Mouse (Mus musculus) liver, adult 10 weeks (tissue): ENCODE results near the gene Aspdh. TPM values are rescaled to one million over a fixed set of nuclear protein-coding genes. Genes with fewer than 3 reads are reported as not detected.

Experiments used
- polyA plus RNA-seq: library from polyadenylated mRNA; stranded (reverse); fragments of 350-450 nt; fragmentation: Illumina TruSeq; extraction: RNeasy Lipid Tissue Mini Kit (QIAGEN cat#74804); gene quantifications from one replicate; pipeline ENCODE4 v1.2.3, GENCODE M21; 2014; ENCODE audit warnings: low read depth, low replicate concordance

The Aspdh gene
- 22.2 TPM for polyA plus RNA-seq

DNA sequence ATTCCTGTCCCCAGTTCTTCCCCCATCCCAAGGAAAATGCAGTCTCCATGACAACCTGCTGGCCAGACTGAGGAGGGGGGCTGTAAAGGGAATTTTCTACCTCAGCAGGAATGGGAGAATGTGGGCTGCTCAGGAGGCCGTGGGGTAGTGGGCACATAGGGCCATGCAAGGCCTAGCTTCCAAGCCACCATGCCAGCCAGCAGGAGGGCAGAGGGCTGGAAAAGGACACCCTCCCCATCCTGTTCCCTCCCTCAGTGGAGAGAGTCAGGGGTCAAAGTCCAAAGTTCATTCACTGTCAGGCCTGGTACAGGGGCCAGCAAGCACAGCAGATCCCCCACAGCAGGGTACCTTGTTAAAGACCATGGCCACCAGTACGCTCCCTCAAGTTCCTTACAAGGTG lies at the start of gene Aspdh:
TSS of gene Aspdh (plus strand) at position 281 of the 400 bp plus-strand sequence.

GRCm38 (mm10) chr7:44428968-44429521 lies 36.1 kb upstream of the Aspdh start, which contains the start of gene Lrrc4b:
Gene Lrrc4b, plus strand, starts transcription at chr7:44429018.

GRCm38 (mm10) chr7:44467811-44468411 lies 2.7 kb downstream of the Aspdh start, which contains the start of gene Josd2:
Gene Josd2, plus strand, starts transcription at chr7:44467980.

DNA sequence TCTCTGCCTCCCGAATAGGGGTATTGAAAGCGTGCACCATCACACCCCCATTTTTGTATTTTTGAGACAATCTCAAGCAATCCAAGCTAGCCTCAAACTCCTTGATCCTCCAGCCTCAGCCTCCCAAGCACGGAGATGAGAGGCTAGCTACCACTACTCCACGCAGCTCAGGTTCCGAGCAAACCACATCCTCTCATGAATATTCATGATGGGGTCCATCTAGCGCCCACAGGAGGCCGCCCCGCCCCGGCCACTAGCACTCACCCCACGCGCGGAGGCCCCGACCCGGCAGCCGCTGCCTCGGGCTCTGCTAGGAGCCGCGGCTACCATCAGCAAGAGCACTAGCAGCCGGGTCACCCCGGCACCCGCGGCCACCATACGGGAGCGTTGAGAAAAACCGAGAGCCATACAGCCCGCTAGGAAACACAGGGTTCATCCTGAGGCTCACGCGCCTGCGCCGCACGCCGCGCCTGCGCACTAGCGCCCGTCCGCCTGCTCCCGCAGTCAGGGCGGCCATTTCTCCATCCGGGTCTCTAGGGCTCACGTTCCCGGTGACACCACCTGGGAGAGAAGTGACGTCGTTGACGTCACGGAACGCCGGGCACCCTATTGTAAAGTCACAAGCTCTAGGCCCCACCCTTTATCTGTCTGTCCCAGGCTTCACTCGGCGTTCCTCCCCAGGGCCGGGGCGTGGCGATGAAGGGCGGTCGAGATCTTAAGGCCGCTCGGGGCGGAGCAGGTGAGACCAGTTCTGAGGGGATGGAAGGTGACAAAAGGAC lies 31.0 kb downstream of the Aspdh start, which contains the start of the genes Emc10 and Fam71e1:
TSS of gene Emc10 (minus strand) at position 538 of the 779 bp plus-strand sequence.
TSS of gene Fam71e1 (plus strand) at position 590 of the 779 bp plus-strand sequence.

Other genes with a start within 250 kb of the Aspdh start
- not detected for gene Klk1b5, start 249.4 kb upstream of the Aspdh start, polyA plus RNA-seq
- gene Klk1, start 240.0 kb upstream of the Aspdh start, polyA plus RNA-seq: not detected
- gene Gm36864, start 229.2 kb upstream of the Aspdh start, polyA plus RNA-seq: not detected
- not detected for gene 1700028J19Rik, start 218.7 kb upstream of the Aspdh start, polyA plus RNA-seq
- gene 2410002F23Rik, start 218.7 kb upstream of the Aspdh start, polyA plus RNA-seq: 6.4 TPM
- not detected for gene Acp4, start 208.0 kb upstream of the Aspdh start, polyA plus RNA-seq
- not detected for gene Gm15517, start 203.9 kb upstream of the Aspdh start, polyA plus RNA-seq
- gene Clec11a, start 158.5 kb upstream of the Aspdh start, polyA plus RNA-seq: 0.40 TPM
- not detected for gene Shank1, start 155.1 kb upstream of the Aspdh start, polyA plus RNA-seq
- gene Syt3, start 81.3 kb upstream of the Aspdh start, polyA plus RNA-seq: not detected
- not detected for gene 1700008O03Rik, start 79.6 kb upstream of the Aspdh start, polyA plus RNA-seq
- gene Lrrc4b, start 36.4 kb upstream of the Aspdh start, polyA plus RNA-seq: not detected
- gene Josd2, start 2.6 kb downstream of the Aspdh start, polyA plus RNA-seq: 7.7 TPM
- 4.1 TPM for gene Emc10, start 31.1 kb downstream of the Aspdh start, polyA plus RNA-seq
- not detected for gene Fam71e1, start 31.2 kb downstream of the Aspdh start, polyA plus RNA-seq
- not detected for gene Mybpc2, start 59.3 kb downstream of the Aspdh start, polyA plus RNA-seq
- gene Spib, start 66.7 kb downstream of the Aspdh start, polyA plus RNA-seq: not detected
- not detected for gene Pold1, start 83.5 kb downstream of the Aspdh start, polyA plus RNA-seq
- gene Nr1h2, start 88.6 kb downstream of the Aspdh start, polyA plus RNA-seq: 2.0 TPM
- 0.37 TPM for gene Napsa, start 107.0 kb downstream of the Aspdh start, polyA plus RNA-seq
- 0.56 TPM for gene Kcnc3, start 125.3 kb downstream of the Aspdh start, polyA plus RNA-seq
- 0.37 TPM for gene Myh14, start 205.5 kb downstream of the Aspdh start, polyA plus RNA-seq
- gene Izumo2, start 243.4 kb downstream of the Aspdh start, polyA plus RNA-seq: not detected